Mouse (Mus musculus) embryo, embryonic 11 days (tissue): Measurements from ENCODE around the gene Iqsec1.
"Not testable (repeated sequence)": the region's sequence is repeated elsewhere in the genome, so short reads cannot be mapped to it uniquely, and the experiment has no call there.

Source experiments
- DNase-seq: peaks from one replicate; pipeline ENCODE4 v3.0.0-alpha.2; 2015

Gene Iqsec1

GRCm38 (mm10) chr6:90648391-90648790 is 340.1 kb downstream of the Iqsec1 start:
- DNase-seq, result no peak

GRCm38 (mm10) chr6:90644965-90645364 is 343.5 kb downstream of the Iqsec1 start:
- DNase-seq, result no peak

GRCm38 (mm10) chr6:90643057-90643456 is 345.4 kb downstream of the Iqsec1 start:
- DNase-seq, result no peak

GRCm38 (mm10) chr6:90635611-90636010 is 352.9 kb downstream of the Iqsec1 start:
- DNase-seq, result no peak

- no peak for DNase-seq
Observed at GRCm38 (mm10) chr6:90635081-90635480, 353.4 kb downstream of the Iqsec1 start.

GRCm38 (mm10) chr6:90632526-90632925 is 356.0 kb downstream of the Iqsec1 start:
- DNase-seq, result not testable (repeated sequence)

GRCm38 (mm10) chr6:90630427-90630826 is 358.1 kb downstream of the Iqsec1 start:
- DNase-seq, result no peak

GRCm38 (mm10) chr6:90629506-90629905 is 359.0 kb downstream of the Iqsec1 start:
- no peak for DNase-seq

GRCm38 (mm10) chr6:90627556-90627955 is 360.9 kb downstream of the Iqsec1 start:
- no peak for DNase-seq

GRCm38 (mm10) chr6:90625207-90625994 is 363.1 kb downstream of the Iqsec1 start:
- DNase-seq, result no peak

GRCm38 (mm10) chr6:90624733-90625132 is 363.8 kb downstream of the Iqsec1 start:
- no peak for DNase-seq

- DNase-seq, result no peak
Observed at GRCm38 (mm10) chr6:90624184-90624583, 364.3 kb downstream of the Iqsec1 start.

- DNase-seq, result no peak
Observed at GRCm38 (mm10) chr6:90623456-90623836, 365.0 kb downstream of the Iqsec1 start.

- no peak for DNase-seq
Observed at GRCm38 (mm10) chr6:90622758-90623455, 365.6 kb downstream of the Iqsec1 start.

GRCm38 (mm10) chr6:90621584-90621890 is 366.9 kb downstream of the Iqsec1 start:
- no peak for DNase-seq

- no peak for DNase-seq
Observed at GRCm38 (mm10) chr6:90620791-90621583, 367.5 kb downstream of the Iqsec1 start.

GRCm38 (mm10) chr6:90619936-90620335 is 368.5 kb downstream of the Iqsec1 start:
- DNase-seq, result no peak

GRCm38 (mm10) chr6:90618821-90619636 is 369.5 kb downstream of the Iqsec1 start:
- DNase-seq, result no peak

GRCm38 (mm10) chr6:90618274-90618673 is 370.2 kb downstream of the Iqsec1 start:
- no peak for DNase-seq

- no peak for DNase-seq
Observed at GRCm38 (mm10) chr6:90616481-90616880, 372.0 kb downstream of the Iqsec1 start.

- DNase-seq, result no peak
Observed at GRCm38 (mm10) chr6:90615991-90616390, 372.5 kb downstream of the Iqsec1 start.

- no peak for DNase-seq
Observed at GRCm38 (mm10) chr6:90615362-90615761, 373.1 kb downstream of the Iqsec1 start.

- DNase-seq, result no peak
Observed at GRCm38 (mm10) chr6:90613277-90613676, 375.2 kb downstream of the Iqsec1 start.
